20 mouse cellular contexts compared by ENCODE assay signal in genomic region chr10:127682886-127683285, GRCm38 (mm10). TPM values are rescaled to one million over a fixed set of nuclear protein-coding genes. Genes with fewer than 3 reads are reported as not detected.
"Had no signal": no experiment of that assay in that cellular context is flagged by ENCODE, and none has a peak within 500 bp of the region (broad histone marks: within the 10 kb centered on the region; RNA-seq: fewer than 3 reads in every experiment).

No protein-coding gene starts in this region.

- ATAC-seq: liver, postnatal 0 days; lung, postnatal 0 days; midbrain, embryonic 13.5 days; midbrain, embryonic 15.5 days had no signal

- H3K9ac ChIP-seq: liver, postnatal 0 days; lung, embryonic 15.5 days; midbrain, embryonic 13.5 days; midbrain, embryonic 15.5 days; neural tube, embryonic 13.5 days; neural tube, embryonic 15.5 days had no signal

- H3K4me3 ChIP-seq: lung, embryonic 15.5 days; midbrain, embryonic 10.5 days; midbrain, embryonic 13.5 days; midbrain, embryonic 15.5 days; myocyte; neural tube, embryonic 13.5 days; neural tube, embryonic 15.5 days had no signal

- H3K9me3 ChIP-seq: lung, embryonic 15.5 days; midbrain, embryonic 10.5 days; midbrain, embryonic 13.5 days; midbrain, embryonic 15.5 days; neural tube, embryonic 13.5 days; neural tube, embryonic 15.5 days had no signal

- DNase-seq: liver, postnatal 0 days; lung, adult 2 months; lung, postnatal 14 days; lung, postnatal 36 days; retina, postnatal 1 day; right cerebral cortex, adult 18-20 months; right cerebral cortex, postnatal 25 days; right cerebral cortex, postnatal 4 days; spleen, adult 18-20 months; thymus, adult 18-20 months; thymus, postnatal 14 days; thymus, postnatal 36 days had no signal

- H3K27me3 ChIP-seq: lung, embryonic 15.5 days; midbrain, embryonic 13.5 days; midbrain, embryonic 15.5 days; neural tube, embryonic 13.5 days; neural tube, embryonic 15.5 days had no signal

- H3K4me2 ChIP-seq: lung, embryonic 15.5 days; midbrain, embryonic 13.5 days; midbrain, embryonic 15.5 days; neural tube, embryonic 13.5 days; neural tube, embryonic 15.5 days had no signal

- H3K36me3 ChIP-seq: lung, embryonic 15.5 days; midbrain, embryonic 10.5 days; midbrain, embryonic 13.5 days; midbrain, embryonic 15.5 days; neural tube, embryonic 13.5 days; neural tube, embryonic 15.5 days had no signal

- H3K27ac ChIP-seq: lung, embryonic 15.5 days; midbrain, embryonic 10.5 days; midbrain, embryonic 13.5 days; midbrain, embryonic 15.5 days; neural tube, embryonic 13.5 days; neural tube, embryonic 15.5 days had no signal

RNA-seq across cellular contexts. Expression of gene Tac2, which starts 41.4 kb away (rescaled TPM):
- polyA plus RNA-seq: lung, adult 2 months; lung, embryonic 15.5 days; lung, postnatal 0 days; midbrain, embryonic 10.5 days; midbrain, embryonic 13.5 days; midbrain, embryonic 15.5 days had no signal
